Mouse (Mus musculus): ENCODE measurements around the gene Slc25a10. TPM values are rescaled to one million over a fixed set of nuclear protein-coding genes. Genes with fewer than 3 reads are reported as not detected.
A peak's percentile ranks its signal among the peaks of the same experiment; 100 is the strongest.

Gene Slc25a10
- polyA plus RNA-seq, 1 experiment from 2014 or later = 83.4 TPM

DNA sequence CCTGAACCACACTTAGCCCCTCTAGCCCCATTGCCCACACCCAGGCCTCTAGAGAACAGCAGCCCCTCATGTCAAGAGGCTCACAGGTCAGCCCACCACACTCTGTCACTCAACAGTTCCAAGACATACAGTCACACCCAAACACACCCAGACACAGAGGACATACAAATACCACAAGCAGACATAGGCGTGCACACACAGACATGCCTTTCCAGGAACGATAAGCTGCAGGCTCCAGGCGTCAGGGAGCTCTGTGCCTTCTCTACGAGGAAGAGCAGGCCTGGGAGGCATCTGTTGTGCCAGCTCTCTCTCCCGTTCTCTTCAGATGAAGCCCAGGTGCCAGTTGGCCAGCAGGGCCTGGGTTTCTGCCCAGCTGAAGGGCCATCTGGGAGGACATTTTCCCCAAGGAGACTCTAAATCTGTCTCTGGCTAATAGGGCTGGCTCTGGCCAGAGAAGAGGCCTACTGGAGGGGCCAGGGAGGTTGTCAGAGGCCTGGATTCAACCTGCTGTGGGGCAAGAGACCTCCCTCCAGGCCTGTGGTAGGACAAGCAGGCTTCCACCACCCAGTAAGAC lies 29.4 kb downstream of the Slc25a10 start:
- peak overlapping the region; percentile 81 for H3K27ac ChIP-seq (ENCODE audit: low read length)
- H3K27me3 ChIP-seq (replicated peaks; ENCODE audit: insufficient read depth, low read length) = no peaks in the 10 kb centered on the region
- TF ChIP-seq CTCF (IDR thresholded peaks at IDR 0.05) = no peak
- TF ChIP-seq EP300 (IDR thresholded peaks at IDR 0.05) = no peak
- peak; percentile 48 for DNase-seq (ENCODE audit: low spot score)
- peak; percentile 47 for ATAC-seq
- no peak overlapping the region for H3K9ac ChIP-seq (replicated peaks; ENCODE audit: low read depth)
- H3K4me3 ChIP-seq (ENCODE audit: low read depth, low read length) = no peak overlapping the region
- no peak overlapping the region for H3K4me2 ChIP-seq (replicated peaks; ENCODE audit: low read depth, low read length)
- H3K36me3 ChIP-seq (ENCODE audit: insufficient read depth, low read length) = no peaks in the 10 kb centered on the region
- no peaks in the 10 kb centered on the region for H3K9me3 ChIP-seq (ENCODE audit: low read length)
- H3K4me1 ChIP-seq (ENCODE audit: insufficient read depth, low read depth, low read length) = peaks cover 12% of the 10 kb centered on the region
- WGBS = 48% methylated on average over 5 of the region's 5 CpGs

DNA sequence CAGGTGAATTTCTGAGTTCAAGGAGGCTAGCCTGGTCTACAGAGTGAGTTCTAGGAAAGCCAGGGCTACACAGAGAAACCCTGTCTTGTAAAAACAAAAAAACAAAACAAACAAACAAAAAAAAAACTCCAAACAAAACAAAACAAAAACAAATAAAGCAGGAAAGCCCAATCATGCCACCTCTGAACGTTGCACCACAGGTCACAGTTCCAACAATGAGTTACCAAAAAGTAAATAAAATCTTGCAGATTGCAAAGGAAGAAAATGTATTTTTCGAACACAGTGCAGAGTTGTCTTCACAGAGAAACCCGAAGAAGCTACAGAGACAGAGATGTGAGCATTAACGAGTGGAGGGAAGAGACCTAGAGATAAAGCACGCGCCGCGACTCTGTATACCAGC lies 30.9 kb downstream of the Slc25a10 start:
- Histone ChIP-seq H3K27me3 (replicated peaks; ENCODE audit: insufficient read depth, low read length) (no peaks in the 10 kb centered on the region), H3K27ac (ENCODE audit: low read length) (no peak overlapping the region), H3K9me3 (ENCODE audit: low read length) (no peaks in the 10 kb centered on the region), H3K4me2 (replicated peaks; ENCODE audit: low read depth, low read length) (no peak overlapping the region), H3K4me3 (ENCODE audit: low read depth, low read length) (no peak overlapping the region), H3K9ac (replicated peaks; ENCODE audit: low read depth) (no peak overlapping the region), H3K4me1 (ENCODE audit: insufficient read depth, low read depth, low read length) (peaks cover 12% of the 10 kb centered on the region), H3K36me3 (ENCODE audit: insufficient read depth, low read length) (no peaks in the 10 kb centered on the region)
- WGBS = 76% methylated on average over 8 of the region's 8 CpGs
- no peak for TF ChIP-seq CTCF (IDR thresholded peaks at IDR 0.05)
- no peak for TF ChIP-seq EP300 (IDR thresholded peaks at IDR 0.05)
- DNase-seq (ENCODE audit: low spot score) = no peak
- ATAC-seq = no peak

DNA sequence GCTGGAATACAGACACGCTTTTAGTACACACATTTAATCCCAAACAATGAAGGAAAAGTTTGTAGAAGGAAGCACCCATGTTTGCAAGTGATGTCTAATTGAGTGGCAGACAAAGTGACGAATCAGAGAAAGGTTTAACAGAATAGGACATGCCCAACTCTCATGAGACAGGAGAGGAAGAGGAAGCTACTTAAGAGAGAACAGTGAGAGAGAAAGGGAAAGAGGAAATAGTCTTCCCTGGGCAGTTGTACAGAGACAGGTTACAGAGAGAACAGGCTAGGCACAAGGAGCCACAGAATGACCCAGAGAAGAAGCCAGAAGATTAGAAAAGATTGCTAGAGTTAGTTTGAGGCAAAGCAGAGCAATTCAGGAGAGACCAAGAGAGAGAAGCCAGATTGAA lies 34.3 kb downstream of the Slc25a10 start:
- no peak for TF ChIP-seq CTCF (IDR thresholded peaks at IDR 0.05)
- TF ChIP-seq EP300 (IDR thresholded peaks at IDR 0.05) = no peak
- DNase-seq (ENCODE audit: low spot score) = no peak
- ATAC-seq = no peak
- 78% methylated on average over 2 of the region's 2 CpGs for WGBS
- Histone ChIP-seq H3K9me3 (ENCODE audit: low read length) (no peaks in the 10 kb centered on the region), H3K4me1 (ENCODE audit: insufficient read depth, low read depth, low read length) (peaks cover 5% of the 10 kb centered on the region; the same call in 1 of the 2 replicates), H3K27ac (ENCODE audit: low read length) (no peak overlapping the region), H3K27me3 (replicated peaks; ENCODE audit: insufficient read depth, low read length) (peaks cover 17% of the 10 kb centered on the region; the same call in 1 of the 2 replicates), H3K4me2 (replicated peaks; ENCODE audit: low read depth, low read length) (no peak overlapping the region), H3K4me3 (ENCODE audit: low read depth, low read length) (no peak overlapping the region), H3K36me3 (ENCODE audit: insufficient read depth, low read length) (no peaks in the 10 kb centered on the region), H3K9ac (replicated peaks; ENCODE audit: low read depth) (no peak overlapping the region)

DNA sequence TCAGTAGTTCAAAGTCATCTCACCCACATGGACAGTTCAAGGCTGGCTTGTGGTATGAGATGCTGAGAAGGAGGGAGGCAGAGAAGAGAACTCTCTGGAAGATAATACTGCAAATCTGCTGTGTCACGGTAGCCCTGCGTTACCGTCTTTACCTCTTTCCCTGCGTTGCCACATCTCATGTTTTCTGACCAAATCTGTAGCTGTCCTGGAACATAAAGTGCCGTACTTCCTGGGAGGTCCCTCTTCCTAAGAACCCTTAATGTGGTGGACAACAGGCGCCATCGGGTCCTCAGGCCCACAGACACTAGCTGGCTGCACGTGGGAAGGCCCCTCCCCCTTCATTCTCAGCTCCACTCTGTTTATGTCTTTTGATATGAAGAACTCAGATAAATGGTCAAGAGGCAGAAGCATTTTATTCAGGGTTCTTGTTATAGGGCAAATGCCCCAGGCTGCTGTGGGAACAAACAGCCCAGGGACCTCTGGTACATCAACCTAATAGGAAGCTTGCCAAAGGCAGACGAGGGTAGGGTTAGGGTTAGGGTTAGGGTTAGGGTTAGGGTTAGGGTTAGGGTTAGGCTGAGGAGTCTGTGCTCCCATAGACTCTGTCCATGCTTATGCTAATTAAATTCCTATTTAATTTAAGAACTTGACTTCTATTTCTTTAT lies 36.2 kb downstream of the Slc25a10 start:
- WGBS = 51% methylated on average over 9 of the region's 9 CpGs
- no peak overlapping the region for H3K4me3 ChIP-seq (ENCODE audit: low read depth, low read length)
- H3K27me3 ChIP-seq (replicated peaks; ENCODE audit: insufficient read depth, low read length) = peaks cover 36% of the 10 kb centered on the region
- DNase-seq (ENCODE audit: low spot score) (no peak), ATAC-seq (no peak)
- no peaks in the 10 kb centered on the region for H3K9me3 ChIP-seq (ENCODE audit: low read length)
- no peak overlapping the region for H3K4me2 ChIP-seq (replicated peaks; ENCODE audit: low read depth, low read length)
- H3K36me3 ChIP-seq (ENCODE audit: insufficient read depth, low read length) = no peaks in the 10 kb centered on the region
- no peak overlapping the region for H3K9ac ChIP-seq (replicated peaks; ENCODE audit: low read depth)
- no peak overlapping the region for H3K27ac ChIP-seq (ENCODE audit: low read length)
- no peak for TF ChIP-seq EP300 (IDR thresholded peaks at IDR 0.05)
- no peak for TF ChIP-seq CTCF (IDR thresholded peaks at IDR 0.05)
- H3K4me1 ChIP-seq (ENCODE audit: insufficient read depth, low read depth, low read length) = peaks cover 5% of the 10 kb centered on the region; the same call in 1 of the 2 replicates

DNA sequence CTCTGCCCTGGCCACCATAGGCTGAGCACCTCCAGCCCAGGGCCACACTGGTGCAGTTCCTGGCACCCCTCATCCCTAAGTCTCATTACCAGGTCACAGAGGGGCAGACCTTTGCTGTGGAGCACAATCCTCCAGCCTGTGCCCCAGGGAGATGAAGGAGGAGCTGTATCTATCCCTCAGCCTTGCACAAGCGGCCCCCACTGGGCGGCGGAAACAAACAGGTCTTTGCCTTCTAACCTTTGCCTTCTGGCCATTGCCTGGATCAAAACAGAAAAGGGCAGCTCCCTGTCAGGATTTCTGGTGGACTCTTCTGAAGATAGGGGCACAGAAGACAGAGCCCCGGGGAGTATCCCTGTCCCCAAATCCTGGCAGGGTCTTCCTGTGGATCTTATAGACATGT lies 37.3 kb downstream of the Slc25a10 start:
- H3K36me3 ChIP-seq (ENCODE audit: insufficient read depth, low read length) = no peaks in the 10 kb centered on the region
- peaks cover 5% of the 10 kb centered on the region; the same call in 1 of the 2 replicates for H3K4me1 ChIP-seq (ENCODE audit: insufficient read depth, low read depth, low read length)
- 68% methylated on average over 4 of the region's 4 CpGs for WGBS
- H3K9ac ChIP-seq (replicated peaks; ENCODE audit: low read depth) = no peak overlapping the region
- no peak for TF ChIP-seq CTCF (IDR thresholded peaks at IDR 0.05)
- TF ChIP-seq EP300 (IDR thresholded peaks at IDR 0.05) = no peak
- peaks cover 37% of the 10 kb centered on the region for H3K27me3 ChIP-seq (replicated peaks; ENCODE audit: insufficient read depth, low read length)
- H3K4me2 ChIP-seq (replicated peaks; ENCODE audit: low read depth, low read length) = no peak overlapping the region
- no peak overlapping the region for H3K4me3 ChIP-seq (ENCODE audit: low read depth, low read length)
- H3K27ac ChIP-seq (ENCODE audit: low read length) = no peak overlapping the region
- ATAC-seq (no peak), DNase-seq (ENCODE audit: low spot score) (no peak)
- H3K9me3 ChIP-seq (ENCODE audit: low read length) = no peaks in the 10 kb centered on the region

DNA sequence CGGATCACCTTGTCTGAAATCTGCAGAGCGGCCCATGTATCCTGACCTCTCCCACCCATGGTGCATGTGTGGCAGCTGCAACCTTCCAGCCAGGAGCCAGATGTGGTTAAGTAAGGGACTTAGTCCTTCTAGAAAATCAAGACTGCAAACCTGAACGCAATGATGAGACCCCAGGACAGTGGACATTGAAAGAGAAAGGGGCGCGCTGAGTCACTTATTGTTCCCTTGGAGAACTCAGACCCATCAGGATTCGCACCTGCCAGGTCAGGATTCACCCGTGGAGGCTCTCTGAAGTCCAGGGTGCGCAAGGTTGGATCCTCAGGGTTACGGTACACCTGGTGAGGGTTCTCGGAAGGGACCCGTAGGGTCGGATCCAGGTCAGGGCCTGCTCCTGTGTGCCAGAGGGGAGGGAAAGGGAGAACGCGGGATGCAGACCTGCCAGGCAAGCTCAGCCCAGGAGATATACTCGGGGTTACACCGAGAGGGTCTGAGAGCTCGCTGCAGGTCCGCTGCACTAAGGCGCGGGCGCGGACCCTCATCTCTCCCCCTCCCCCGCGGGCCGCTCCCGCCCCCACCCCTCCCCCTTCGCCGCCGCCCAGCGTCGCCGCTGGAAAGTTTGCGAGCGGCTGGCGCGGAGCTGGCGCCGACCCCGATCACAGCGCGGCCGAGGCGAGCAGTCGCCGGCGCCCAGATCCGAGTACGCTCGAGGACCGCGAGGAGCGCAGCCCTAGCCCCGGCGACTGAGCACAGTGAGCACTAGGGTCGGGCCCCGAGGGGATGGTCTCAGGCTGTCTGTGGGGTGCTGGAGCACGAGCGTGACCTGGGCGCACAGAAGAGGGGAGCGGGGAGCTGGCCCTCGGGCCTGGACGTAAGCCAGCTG lies 38.7 kb downstream of the Slc25a10 start, which contains the start of gene Gcgr:
TSS of gene Gcgr (plus strand) at position 615 of the 880 bp plus-strand sequence.
- H3K4me2 ChIP-seq (replicated peaks; ENCODE audit: low read depth, low read length) = peak within 1 kb of the TSS; percentile 64
- H3K4me3 ChIP-seq (ENCODE audit: low read depth, low read length) = peak within 1 kb of the TSS; percentile 33
- whole genome bisulfite sequencing = 12% methylated on average over 54 of the region's 62 CpGs
- DNase-seq (ENCODE audit: low spot score) = no peak
- no peaks in the 10 kb centered on the region for H3K36me3 ChIP-seq (ENCODE audit: insufficient read depth, low read length)
- no peak within 1 kb of the TSS for H3K27ac ChIP-seq (ENCODE audit: low read length)
- 0 out of 2 replicates have a peak, but pooled peaks have one; percentile 37 for ATAC-seq
- H3K9ac ChIP-seq (replicated peaks; ENCODE audit: low read depth) = peak within 1 kb of the TSS; percentile 32; the same call in 1 of the 2 replicates
- peaks cover 37% of the 10 kb centered on the region for H3K27me3 ChIP-seq (replicated peaks; ENCODE audit: insufficient read depth, low read length)
- no peaks in the 10 kb centered on the region for H3K9me3 ChIP-seq (ENCODE audit: low read length)
- H3K4me1 ChIP-seq (ENCODE audit: insufficient read depth, low read depth, low read length) = peaks cover 5% of the 10 kb centered on the region; the same call in 1 of the 2 replicates
- TF ChIP-seq CTCF (IDR thresholded peaks at IDR 0.05) = no peak
- TF ChIP-seq EP300 (IDR thresholded peaks at IDR 0.05) = no peak

All from lung, postnatal 0 days (tissue).